Mouse (Mus musculus) megakaryocyte, adult 5-6 weeks (primary cell): ENCODE data around the gene Prmt1. TPM values are rescaled to one million over a fixed set of nuclear protein-coding genes. Genes with fewer than 3 reads are reported as not detected.

Source experiments
- ATAC-seq: 2 replicates; pipeline ENCODE4 v1.8.0; 2016; ENCODE audit warnings: mild to moderate bottlenecking, inconsistent platforms; ENCODE audit not compliant: poor library complexity, severe bottlenecking
- total RNA-seq, 2 experiments: library from RNA; stranded (forward) in 1 of 2; stranded (reverse) in 1 of 2; fragments of 153-499, 151-499 nt in 1 of 2; fragments of 221-1000, 200-1000 nt in 1 of 2; gene quantifications; 2 replicates each; pipeline versions ENCODE4 v1.2.3 to v1.2.4; 2015 to 2017

The Prmt1 gene
- total RNA-seq, 2 experiments from 2014 or later, result 40.0 to 48.4 TPM

- no peak for ATAC-seq
Measured at GRCm38 (mm10) chr7:44983944-44984832, 2.2 kb downstream of the Prmt1 start.

GRCm38 (mm10) chr7:44983085-44983484, 3.3 kb downstream of the Prmt1 start:
- peak; percentile 39 for ATAC-seq

GRCm38 (mm10) chr7:44981539-44981938, 4.8 kb downstream of the Prmt1 start:
- no peak for ATAC-seq

GRCm38 (mm10) chr7:44978300-44978699, 8.1 kb downstream of the Prmt1 start:
- ATAC-seq, result no peak

GRCm38 (mm10) chr7:44975117-44975419, 11.3 kb downstream of the Prmt1 start:
- no peak for ATAC-seq

- 0 out of 2 replicates have a peak, but pooled peaks have one; percentile 30 for ATAC-seq
Measured at GRCm38 (mm10) chr7:44974383-44975116, 11.8 kb downstream of the Prmt1 start, which contains the start of gene Cpt1c. TSS of gene Cpt1c (minus strand) at chr7:44974851.

GRCm38 (mm10) chr7:44973415-44974130, 12.8 kb downstream of the Prmt1 start:
- no peak for ATAC-seq

- ATAC-seq, result no peak
Measured at GRCm38 (mm10) chr7:44971142-44971541, 15.2 kb downstream of the Prmt1 start.

GRCm38 (mm10) chr7:44970231-44970691, 16.1 kb downstream of the Prmt1 start:
- ATAC-seq, result peak; percentile 83

- ATAC-seq, result no peak
Measured at GRCm38 (mm10) chr7:44966638-44967037, 19.7 kb downstream of the Prmt1 start.

GRCm38 (mm10) chr7:44965975-44966374, 20.4 kb downstream of the Prmt1 start:
- no peak for ATAC-seq

- no peak for ATAC-seq
Measured at GRCm38 (mm10) chr7:44964990-44965389, 21.4 kb downstream of the Prmt1 start.

GRCm38 (mm10) chr7:44962831-44963230, 23.5 kb downstream of the Prmt1 start:
- no peak for ATAC-seq

GRCm38 (mm10) chr7:44962337-44962736, 24.0 kb downstream of the Prmt1 start:
- ATAC-seq, result no peak

GRCm38 (mm10) chr7:44960512-44960910, 25.9 kb downstream of the Prmt1 start:
- ATAC-seq, result no peak

GRCm38 (mm10) chr7:44959874-44960511, 26.4 kb downstream of the Prmt1 start:
- ATAC-seq, result no peak

GRCm38 (mm10) chr7:44959281-44959680, 27.1 kb downstream of the Prmt1 start:
- no peak for ATAC-seq

GRCm38 (mm10) chr7:44958208-44958607, 28.2 kb downstream of the Prmt1 start:
- no peak for ATAC-seq

- no peak for ATAC-seq
Measured at GRCm38 (mm10) chr7:44957183-44957835, 29.1 kb downstream of the Prmt1 start.

- no peak for ATAC-seq
Measured at GRCm38 (mm10) chr7:44956266-44956665, 30.1 kb downstream of the Prmt1 start.
